Mouse (Mus musculus): Measurements from ENCODE around the gene Nr1d2. TPM values are rescaled to one million over a fixed set of nuclear protein-coding genes. Genes with fewer than 3 reads are reported as not detected.

Nr1d2 gene
- polyA plus RNA-seq (2014; fragmentation: Nextera tagmentation; extraction: Ambion mirVana), result 9.9 and 12.9 TPM in 2 replicates

- peak; percentile 93 for ATAC-seq (ENCODE audit: insufficient number of reproducible peaks, insufficient read depth, low FRiP score, low read depth)
- WGBS, result under 1% methylated on average over 61 of the region's 66 CpGs
- H3K4me2 ChIP-seq (replicated peaks; ENCODE audit: low read depth, low read length), result peak within 1 kb of the TSS; percentile 69
- H3K9ac ChIP-seq (replicated peaks; ENCODE audit: low read depth, low read length), result peak within 1 kb of the TSS; percentile 55
- no peaks in the 10 kb centered on the region for H3K36me3 ChIP-seq (ENCODE audit: control insufficient read depth, insufficient read depth, low read length)
- no peaks in the 10 kb centered on the region for H3K27me3 ChIP-seq (ENCODE audit: control insufficient read depth, insufficient read depth, low read length)
- no peaks in the 10 kb centered on the region for H3K9me3 ChIP-seq (ENCODE audit: control insufficient read depth, low read depth, low read length)
- H3K4me3 ChIP-seq (ENCODE audit: low read depth, low read length), result peak within 1 kb of the TSS; percentile 77
- no peaks in the 10 kb centered on the region for H3K4me1 ChIP-seq (ENCODE audit: control insufficient read depth, insufficient read depth, low read length)
- H3K27ac ChIP-seq (ENCODE audit: low read length), result peak within 1 kb of the TSS; percentile 82
Observed at GRCm38 (mm10) chr14:18238750-18239731, at the start of gene Nr1d2. Gene Nr1d2 (minus strand): TSS chr14:18239127.

DNA sequence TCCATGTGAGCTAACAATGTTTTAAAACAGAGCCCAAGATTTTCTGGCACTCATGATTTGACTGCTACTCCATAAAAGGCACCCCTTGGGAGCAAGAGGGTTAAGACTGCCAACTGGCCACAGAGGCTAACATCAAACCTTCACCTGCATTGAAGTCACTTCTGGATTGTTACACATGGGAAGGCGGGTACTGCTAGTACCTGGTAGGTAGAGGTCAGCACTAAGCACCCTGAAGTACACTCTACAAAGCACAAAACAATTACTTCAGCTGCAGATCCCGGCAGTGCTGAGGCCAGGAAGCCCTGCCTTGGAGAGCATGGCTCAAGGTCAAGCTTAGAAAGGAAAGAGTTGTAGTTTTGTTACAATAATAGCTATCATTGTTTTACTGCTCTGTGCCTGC lies 48.5 kb upstream of the Nr1d2 start:
- Histone ChIP-seq H3K27me3 (ENCODE audit: control insufficient read depth, insufficient read depth, low read length) (no peaks in the 10 kb centered on the region), H3K4me2 (replicated peaks; ENCODE audit: low read depth, low read length) (no peak overlapping the region), H3K9me3 (ENCODE audit: control insufficient read depth, low read depth, low read length) (no peaks in the 10 kb centered on the region), H3K9ac (replicated peaks; ENCODE audit: low read depth, low read length) (no peak overlapping the region), H3K27ac (ENCODE audit: low read length) (no peak overlapping the region), H3K4me1 (ENCODE audit: control insufficient read depth, insufficient read depth, low read length) (no peaks in the 10 kb centered on the region), H3K36me3 (ENCODE audit: control insufficient read depth, insufficient read depth, low read length) (no peaks in the 10 kb centered on the region), H3K4me3 (ENCODE audit: low read depth, low read length) (no peak overlapping the region)
- WGBS, result 67% methylated on average over 2 of the region's 2 CpGs
- ATAC-seq (ENCODE audit: insufficient number of reproducible peaks, insufficient read depth, low FRiP score, low read depth), result no peak

GRCm38 (mm10) chr14:18286441-18286840 lies 47.5 kb upstream of the Nr1d2 start:
- peaks cover 3% of the 10 kb centered on the region; the same call in 1 of the 2 replicates for H3K36me3 ChIP-seq (ENCODE audit: control insufficient read depth, insufficient read depth, low read length)
- H3K9me3 ChIP-seq (ENCODE audit: control insufficient read depth, low read depth, low read length), result no peaks in the 10 kb centered on the region
- H3K4me1 ChIP-seq (ENCODE audit: control insufficient read depth, insufficient read depth, low read length), result no peaks in the 10 kb centered on the region
- no peaks in the 10 kb centered on the region for H3K27me3 ChIP-seq (ENCODE audit: control insufficient read depth, insufficient read depth, low read length)
- ATAC-seq (ENCODE audit: insufficient number of reproducible peaks, insufficient read depth, low FRiP score, low read depth), result no peak
- H3K27ac ChIP-seq (ENCODE audit: low read length), result no peak overlapping the region
- H3K4me2 ChIP-seq (replicated peaks; ENCODE audit: low read depth, low read length), result no peak overlapping the region
- H3K4me3 ChIP-seq (ENCODE audit: low read depth, low read length), result no peak overlapping the region
- WGBS, result 95% methylated on average over 2 of the region's 2 CpGs
- H3K9ac ChIP-seq (replicated peaks; ENCODE audit: low read depth, low read length), result no peak overlapping the region

- 80% methylated on average over 3 of the region's 3 CpGs for WGBS
- H3K4me3 ChIP-seq (ENCODE audit: low read depth, low read length), result no peak overlapping the region
- no peaks in the 10 kb centered on the region for H3K9me3 ChIP-seq (ENCODE audit: control insufficient read depth, low read depth, low read length)
- no peak overlapping the region for H3K27ac ChIP-seq (ENCODE audit: low read length)
- no peaks in the 10 kb centered on the region for H3K27me3 ChIP-seq (ENCODE audit: control insufficient read depth, insufficient read depth, low read length)
- H3K9ac ChIP-seq (replicated peaks; ENCODE audit: low read depth, low read length), result no peak overlapping the region
- ATAC-seq (ENCODE audit: insufficient number of reproducible peaks, insufficient read depth, low FRiP score, low read depth), result no peak
- no peak overlapping the region for H3K4me2 ChIP-seq (replicated peaks; ENCODE audit: low read depth, low read length)
- no peaks in the 10 kb centered on the region for H3K4me1 ChIP-seq (ENCODE audit: control insufficient read depth, insufficient read depth, low read length)
- peaks cover 3% of the 10 kb centered on the region; the same call in 1 of the 2 replicates for H3K36me3 ChIP-seq (ENCODE audit: control insufficient read depth, insufficient read depth, low read length)
Observed at GRCm38 (mm10) chr14:18285476-18285875, 46.5 kb upstream of the Nr1d2 start.

GRCm38 (mm10) chr14:18284581-18284980 lies 45.7 kb upstream of the Nr1d2 start:
- Histone ChIP-seq H3K36me3 (ENCODE audit: control insufficient read depth, insufficient read depth, low read length) (peaks cover 8% of the 10 kb centered on the region; the same call in 1 of the 2 replicates), H3K9ac (replicated peaks; ENCODE audit: low read depth, low read length) (no peak overlapping the region), H3K27me3 (ENCODE audit: control insufficient read depth, insufficient read depth, low read length) (no peaks in the 10 kb centered on the region), H3K4me2 (replicated peaks; ENCODE audit: low read depth, low read length) (no peak overlapping the region), H3K4me1 (ENCODE audit: control insufficient read depth, insufficient read depth, low read length) (no peaks in the 10 kb centered on the region), H3K4me3 (ENCODE audit: low read depth, low read length) (no peak overlapping the region), H3K27ac (ENCODE audit: low read length) (no peak overlapping the region), H3K9me3 (ENCODE audit: control insufficient read depth, low read depth, low read length) (no peaks in the 10 kb centered on the region)
- no peak for ATAC-seq (ENCODE audit: insufficient number of reproducible peaks, insufficient read depth, low FRiP score, low read depth)
- WGBS, result 83% methylated on average over 2 of the region's 2 CpGs

DNA sequence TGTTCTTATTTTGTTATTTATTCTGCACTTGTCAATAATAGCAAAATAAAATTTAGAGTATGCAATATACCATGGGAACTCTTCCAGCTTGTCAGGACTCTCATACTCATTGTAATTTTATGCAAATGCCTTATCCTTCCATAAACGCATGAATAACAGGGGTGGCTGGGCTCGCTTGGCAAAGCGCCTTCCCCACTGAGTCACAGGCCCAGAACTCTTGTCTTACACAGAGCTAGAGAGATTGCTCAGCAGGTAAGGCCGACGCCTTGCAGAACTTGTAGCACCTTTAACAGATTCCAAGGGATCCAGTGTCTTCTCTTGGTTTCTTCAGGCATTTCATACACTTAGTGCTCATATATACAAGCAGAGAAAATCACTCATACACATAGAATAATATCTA lies 41.4 kb upstream of the Nr1d2 start:
- no peak for ATAC-seq (ENCODE audit: insufficient number of reproducible peaks, insufficient read depth, low FRiP score, low read depth)
- WGBS, result 94% methylated on average over 5 of the region's 5 CpGs

DNA sequence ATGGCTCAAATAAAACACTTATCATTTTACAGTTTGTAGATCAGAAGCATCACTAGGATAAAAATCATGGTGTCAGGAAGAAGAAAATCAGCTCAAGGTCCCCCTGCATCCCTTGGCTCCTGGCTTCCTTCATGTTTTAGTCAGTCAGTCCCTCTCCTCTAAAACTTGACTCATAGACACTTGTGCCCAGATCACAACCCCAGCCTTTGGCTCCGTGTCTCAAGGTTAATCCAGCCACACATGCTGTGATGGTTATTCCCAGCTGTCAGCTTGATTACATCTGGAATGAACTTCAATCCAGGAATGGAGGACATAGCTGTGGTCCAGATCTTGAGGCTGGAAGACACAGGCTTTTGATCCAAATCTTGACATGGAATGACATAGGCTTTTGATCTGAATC lies 35.6 kb upstream of the Nr1d2 start:
- no peak for ATAC-seq (ENCODE audit: insufficient number of reproducible peaks, insufficient read depth, low FRiP score, low read depth)
- Histone ChIP-seq H3K36me3 (ENCODE audit: control insufficient read depth, insufficient read depth, low read length) (peaks cover 12% of the 10 kb centered on the region), H3K27me3 (ENCODE audit: control insufficient read depth, insufficient read depth, low read length) (no peaks in the 10 kb centered on the region), H3K4me1 (ENCODE audit: control insufficient read depth, insufficient read depth, low read length) (no peaks in the 10 kb centered on the region), H3K4me2 (replicated peaks; ENCODE audit: low read depth, low read length) (no peak overlapping the region), H3K9me3 (ENCODE audit: control insufficient read depth, low read depth, low read length) (no peaks in the 10 kb centered on the region), H3K9ac (replicated peaks; ENCODE audit: low read depth, low read length) (no peak overlapping the region), H3K4me3 (ENCODE audit: low read depth, low read length) (no peak overlapping the region), H3K27ac (ENCODE audit: low read length) (no peak overlapping the region)
- WGBS, result 84% methylated on average over 1 of the region's 1 CpGs

More for the DNA sequence above, 41.4 kb upstream of the Nr1d2 start:
- Histone ChIP-seq H3K4me3 (ENCODE audit: low read depth, low read length) (no peak overlapping the region), H3K4me1 (ENCODE audit: control insufficient read depth, insufficient read depth, low read length) (no peaks in the 10 kb centered on the region), H3K27me3 (ENCODE audit: control insufficient read depth, insufficient read depth, low read length) (no peaks in the 10 kb centered on the region), H3K9me3 (ENCODE audit: control insufficient read depth, low read depth, low read length) (no peaks in the 10 kb centered on the region), H3K9ac (replicated peaks; ENCODE audit: low read depth, low read length) (no peak overlapping the region), H3K36me3 (ENCODE audit: control insufficient read depth, insufficient read depth, low read length) (peaks cover 19% of the 10 kb centered on the region), H3K27ac (ENCODE audit: low read length) (no peak overlapping the region), H3K4me2 (replicated peaks; ENCODE audit: low read depth, low read length) (no peak overlapping the region)

GRCm38 (mm10) chr14:18271666-18272065 lies 32.7 kb upstream of the Nr1d2 start:
- ATAC-seq (ENCODE audit: insufficient number of reproducible peaks, insufficient read depth, low FRiP score, low read depth), result no peak
- Histone ChIP-seq H3K4me2 (replicated peaks; ENCODE audit: low read depth, low read length) (peak overlapping the region; percentile 31), H3K9ac (replicated peaks; ENCODE audit: low read depth, low read length) (peak overlapping the region; percentile 4; the same call in 1 of the 2 replicates), H3K27me3 (ENCODE audit: control insufficient read depth, insufficient read depth, low read length) (no peaks in the 10 kb centered on the region), H3K36me3 (ENCODE audit: control insufficient read depth, insufficient read depth, low read length) (peaks cover 8% of the 10 kb centered on the region), H3K9me3 (ENCODE audit: control insufficient read depth, low read depth, low read length) (no peaks in the 10 kb centered on the region), H3K4me3 (ENCODE audit: low read depth, low read length) (peak overlapping the region; percentile 88), H3K4me1 (ENCODE audit: control insufficient read depth, insufficient read depth, low read length) (no peaks in the 10 kb centered on the region), H3K27ac (ENCODE audit: low read length) (no peak overlapping the region)
- 3% methylated on average over 7 of the region's 7 CpGs for WGBS

Measured in stomach, embryonic 14.5 days (tissue).